Mouse (Mus musculus): ENCODE results near the gene Slc39a13.
"Not testable (repeated sequence)": the region's sequence is repeated elsewhere in the genome, so short reads cannot be mapped to it uniquely, and the experiment has no call there.

The Slc39a13 gene

DNA sequence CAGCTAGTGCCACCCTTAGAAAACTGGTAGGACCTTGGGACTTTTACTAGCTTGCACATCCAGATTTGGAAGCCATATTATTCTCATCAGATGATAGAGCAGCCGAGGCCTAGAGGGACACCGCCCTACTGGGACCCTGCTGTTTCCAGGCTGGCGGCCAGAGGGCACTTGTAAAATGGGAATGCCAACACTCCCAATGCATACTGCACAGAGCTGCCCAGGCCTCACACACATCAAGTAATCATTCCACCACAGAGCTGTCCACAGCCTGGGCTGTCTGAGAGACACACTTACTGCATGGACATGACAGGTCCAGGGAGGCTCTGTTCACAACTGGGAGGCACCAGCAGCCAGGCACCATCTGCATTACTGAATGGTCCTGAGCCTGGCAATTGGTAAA is 3.8 kb downstream of the Slc39a13 start:
- DNase-seq (ENCODE audit: extremely low spot score, low read depth, low spot score) = no peak

- DNase-seq (ENCODE audit: extremely low spot score, low read depth, low spot score) = no peak
These were observed 4.7 kb downstream of the Slc39a13 start for GRCm38 (mm10) chr2:91065544-91065943.

DNA sequence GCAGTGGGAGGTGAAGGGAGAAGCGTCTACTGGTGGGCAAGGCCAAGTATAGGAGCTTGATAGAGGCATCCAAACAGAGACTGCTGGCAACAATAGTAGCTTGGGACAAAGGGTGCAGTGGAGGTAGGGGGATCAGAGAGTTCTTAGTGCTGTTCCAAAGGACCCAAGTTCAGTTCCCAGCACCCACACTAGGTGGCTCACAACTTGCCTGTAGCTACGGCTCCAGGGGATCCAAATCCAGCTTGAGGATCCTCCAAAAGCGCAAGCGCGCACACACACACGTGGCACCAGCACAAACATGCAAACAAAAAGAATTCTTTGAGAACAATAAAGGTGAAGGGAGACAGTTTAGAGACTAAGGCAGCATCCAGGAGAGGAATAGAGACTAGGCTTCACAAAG is 6.0 kb downstream of the Slc39a13 start:
- no peak for DNase-seq (ENCODE audit: extremely low spot score, low read depth, low spot score)

DNA sequence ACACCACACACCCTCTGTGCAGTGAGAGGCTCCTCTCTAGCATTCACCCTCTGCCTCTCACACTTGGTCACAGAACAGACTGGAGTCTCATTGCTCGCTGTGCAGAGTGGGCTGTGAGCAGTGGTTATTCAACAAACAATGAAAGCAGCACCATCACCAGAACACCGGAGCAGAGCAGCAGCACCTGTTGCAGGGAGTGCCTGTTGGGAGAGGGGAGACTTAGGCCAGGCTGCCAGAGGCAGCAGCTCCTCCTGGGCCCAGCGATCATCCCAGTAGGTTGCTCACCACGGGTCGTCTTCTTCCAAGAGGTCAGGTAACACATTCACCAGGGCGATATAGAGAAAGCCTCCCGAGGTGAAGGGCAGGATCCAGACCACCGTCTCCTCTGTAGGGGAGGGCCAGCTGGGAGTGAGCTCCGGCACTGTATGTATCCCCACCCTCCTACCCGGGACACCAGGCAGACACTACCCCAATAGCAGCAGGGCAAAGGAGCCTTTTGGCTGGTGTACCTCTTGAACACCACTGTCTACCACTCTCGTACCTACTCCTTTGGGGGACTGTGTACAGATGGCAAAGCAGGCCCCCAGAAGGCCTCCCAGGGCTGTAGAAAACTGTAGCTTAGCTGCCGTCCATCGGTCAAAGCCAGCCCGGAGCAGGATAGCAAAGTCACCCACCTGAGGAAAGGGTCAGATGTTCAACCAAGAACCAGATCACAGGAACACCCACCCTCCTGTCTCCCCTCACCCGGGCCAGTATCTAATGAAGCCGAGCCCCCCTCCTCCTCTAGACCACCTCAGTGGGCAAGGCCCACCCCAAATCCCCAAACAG is 7.2 kb downstream of the Slc39a13 start:
- DNase-seq (ENCODE audit: extremely low spot score, low read depth, low spot score) = no peak

DNA sequence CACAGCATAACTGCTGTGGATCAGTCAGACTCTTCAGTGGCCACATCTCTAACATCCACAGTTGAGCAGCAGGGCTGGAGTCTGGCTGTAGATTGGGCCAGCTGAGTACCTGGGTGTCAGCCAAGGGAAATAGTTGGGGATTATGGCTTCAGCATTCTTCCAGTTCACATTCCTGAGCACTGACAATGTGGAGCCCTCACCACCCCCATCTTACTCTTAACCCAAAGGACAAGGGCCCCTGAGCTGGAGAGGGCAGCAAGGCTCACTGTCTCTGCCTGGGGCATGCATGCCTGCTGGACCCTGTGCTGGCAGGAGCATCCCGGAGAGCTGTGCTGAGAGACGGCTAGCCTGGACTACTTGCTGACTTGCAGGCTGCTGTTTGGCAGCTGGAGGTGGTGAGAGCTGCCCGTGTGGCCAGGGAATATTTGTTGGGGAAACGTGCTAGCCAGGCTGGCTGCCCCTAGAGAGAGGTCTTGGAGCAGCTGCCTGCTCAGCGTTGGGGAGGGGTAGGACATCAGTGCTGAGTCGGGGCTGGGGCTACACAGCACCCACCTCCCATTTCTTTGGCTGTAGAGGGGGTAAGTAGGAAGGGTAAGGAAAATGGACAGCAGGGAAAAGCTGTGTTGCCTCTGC is 8.3 kb downstream of the Slc39a13 start:
- no peak for DNase-seq (ENCODE audit: extremely low spot score, low read depth, low spot score)

- no peak for DNase-seq (ENCODE audit: extremely low spot score, low read depth, low spot score)
These were observed 9.5 kb downstream of the Slc39a13 start for GRCm38 (mm10) chr2:91060544-91061355.

DNA sequence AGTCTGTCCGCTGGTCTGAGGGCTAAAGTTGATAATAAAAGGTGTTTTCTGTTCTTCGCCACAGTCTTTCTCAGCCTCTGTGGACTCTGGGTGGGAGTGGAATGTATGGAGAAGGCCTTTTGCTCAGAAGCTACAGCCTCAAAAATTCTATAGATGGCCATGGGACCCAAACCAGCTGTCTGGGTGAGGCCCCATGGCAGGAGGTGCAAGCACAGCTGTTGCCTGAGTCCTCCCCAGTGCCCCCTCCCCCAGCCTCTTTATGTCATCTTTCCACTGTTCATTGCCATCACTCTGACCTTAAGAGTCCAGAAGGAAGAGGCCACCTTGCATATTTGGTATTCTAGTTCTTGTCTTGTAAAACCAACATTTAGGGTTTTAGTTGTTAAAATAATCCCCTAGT is 10.8 kb downstream of the Slc39a13 start:
- no peak for DNase-seq (ENCODE audit: extremely low spot score, low read depth, low spot score)

- no peak for DNase-seq (ENCODE audit: extremely low spot score, low read depth, low spot score)
These were observed 11.8 kb downstream of the Slc39a13 start for GRCm38 (mm10) chr2:91058435-91058834.

GRCm38 (mm10) chr2:91053934-91054382 is 16.3 kb downstream of the Slc39a13 start, which contains the start of gene Psmc3:
Gene Psmc3 (plus strand): TSS chr2:91054009.
- peak; percentile 47 for DNase-seq (ENCODE audit: extremely low spot score, low read depth, low spot score)

DNA sequence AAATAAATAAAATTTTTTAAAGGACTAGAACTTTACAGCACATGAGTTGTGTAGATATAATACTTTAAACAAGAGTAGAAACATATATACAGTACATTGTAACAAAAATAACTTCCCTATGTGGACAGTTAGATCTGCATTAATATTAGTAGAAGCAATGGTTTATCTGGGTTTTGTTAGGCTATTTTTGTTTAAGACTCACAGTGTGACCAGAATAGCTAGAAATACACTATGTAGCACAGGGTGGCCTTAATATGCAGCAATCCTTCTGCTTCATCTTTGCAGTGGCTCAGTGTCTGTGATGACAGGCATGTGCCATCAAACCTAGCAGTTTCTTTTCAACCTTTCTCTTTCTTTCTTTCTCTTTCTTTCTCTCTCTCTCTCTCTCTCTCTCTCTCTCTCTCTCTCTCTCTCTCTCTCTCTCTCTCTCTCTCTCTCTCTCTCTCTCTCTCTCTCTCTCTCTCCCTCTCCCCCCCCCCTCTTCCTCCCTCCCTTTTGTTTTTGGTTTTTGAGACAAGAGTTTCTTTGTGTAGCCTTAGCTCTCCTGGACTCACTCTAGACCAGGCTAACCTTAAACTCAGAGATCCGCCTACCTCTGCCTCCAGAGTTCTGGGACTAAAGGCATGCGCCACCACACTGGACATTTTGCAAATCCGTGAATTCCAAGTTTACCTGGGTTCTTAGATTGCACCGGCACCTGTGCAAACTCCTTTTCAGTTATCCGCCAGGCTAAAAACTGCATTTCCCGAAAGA is 16.9 kb downstream of the Slc39a13 start:
- DNase-seq (ENCODE audit: extremely low spot score, low read depth, low spot score) = peak; percentile 52

- no peak for DNase-seq (ENCODE audit: extremely low spot score, low read depth, low spot score)
These were observed 17.5 kb downstream of the Slc39a13 start for GRCm38 (mm10) chr2:91052752-91053151.

- DNase-seq (ENCODE audit: extremely low spot score, low read depth, low spot score) = no peak
These were observed 18.3 kb downstream of the Slc39a13 start for GRCm38 (mm10) chr2:91051917-91052316.

GRCm38 (mm10) chr2:91047359-91047758 is 22.9 kb downstream of the Slc39a13 start:
- DNase-seq (ENCODE audit: extremely low spot score, low read depth, low spot score) = no peak

- DNase-seq (ENCODE audit: extremely low spot score, low read depth, low spot score) = not testable (repeated sequence)
These were observed 24.4 kb downstream of the Slc39a13 start for GRCm38 (mm10) chr2:91045805-91046204.

DNA sequence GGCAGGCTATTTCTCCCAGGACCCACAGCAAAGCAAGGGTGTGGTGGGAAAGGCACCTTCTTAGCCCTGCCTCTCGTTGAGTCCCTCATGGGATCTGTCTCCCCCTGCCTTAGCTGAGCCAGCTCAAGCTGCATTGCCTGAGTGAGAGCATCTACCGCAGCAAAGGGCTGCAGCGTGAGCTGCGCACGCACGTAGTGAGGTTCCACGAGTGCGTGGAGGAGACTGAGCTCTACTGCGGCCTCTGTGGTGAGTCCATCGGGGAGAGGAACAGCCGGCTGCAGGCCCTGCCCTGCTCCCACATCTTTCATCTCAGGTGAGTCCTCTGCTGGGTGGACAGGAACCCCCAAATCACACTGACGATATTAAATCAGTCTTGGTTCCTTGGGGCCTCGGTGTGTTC is 25.5 kb downstream of the Slc39a13 start:
- DNase-seq (ENCODE audit: extremely low spot score, low read depth, low spot score) = no peak

GRCm38 (mm10) chr2:91042651-91043398 is 27.4 kb downstream of the Slc39a13 start:
- no peak for DNase-seq (ENCODE audit: extremely low spot score, low read depth, low spot score)

GRCm38 (mm10) chr2:91041786-91042185 is 28.4 kb downstream of the Slc39a13 start:
- no peak for DNase-seq (ENCODE audit: extremely low spot score, low read depth, low spot score)

DNA sequence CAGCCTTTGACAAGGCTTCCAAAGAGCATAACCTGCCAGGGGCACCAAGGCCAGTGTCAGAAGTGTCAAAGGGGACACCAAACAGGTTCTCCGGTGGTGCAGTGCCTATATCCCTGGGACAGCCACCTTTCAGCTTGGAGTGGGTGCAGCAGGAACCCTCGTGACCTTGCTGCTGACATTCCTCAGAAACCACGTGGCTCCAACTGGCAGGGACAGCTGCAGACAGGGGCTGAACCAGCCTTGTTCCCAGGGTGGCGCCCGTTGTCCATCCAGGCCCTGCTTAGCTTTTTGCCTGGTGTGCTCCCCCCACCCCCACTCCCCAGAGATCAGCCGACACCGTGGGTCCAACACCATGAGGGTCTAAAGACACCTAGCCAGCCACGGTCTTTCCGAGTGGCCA is 34.8 kb downstream of the Slc39a13 start, which contains the start of gene Rapsn:
Rapsn (plus strand) TSS at position 236 of the 400 bp plus-strand sequence.
- DNase-seq (ENCODE audit: extremely low spot score, low read depth, low spot score) = no peak

DNA sequence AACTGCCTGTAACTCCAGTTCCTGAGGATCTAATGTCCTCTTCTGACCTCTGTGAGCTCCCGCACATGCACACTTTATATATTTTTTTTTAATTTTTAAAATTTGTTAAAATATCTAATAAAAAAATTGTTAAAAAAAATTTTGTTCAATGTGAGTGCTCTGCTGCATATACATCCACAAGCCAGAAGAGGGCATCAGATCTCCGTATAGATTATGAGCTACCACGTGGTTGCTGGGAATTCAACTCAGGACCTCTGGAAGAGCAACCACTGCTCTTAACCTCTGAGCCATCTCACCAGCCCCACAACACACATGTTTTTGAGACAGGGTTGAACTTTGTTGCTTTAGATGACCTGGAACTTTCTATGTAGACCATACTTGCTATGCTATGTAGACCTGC is 37.2 kb downstream of the Slc39a13 start:
- no peak for DNase-seq (ENCODE audit: extremely low spot score, low read depth, low spot score)

- no peak for DNase-seq (ENCODE audit: extremely low spot score, low read depth, low spot score)
These were observed 39.0 kb downstream of the Slc39a13 start for GRCm38 (mm10) chr2:91031216-91031615.

All from hindlimb bud, embryonic 11.5 days (tissue).